Mouse (Mus musculus) liver, embryonic 16.5 days (tissue): ENCODE measurements around the gene Plxnc1. TPM values are rescaled to one million over a fixed set of nuclear protein-coding genes. Genes with fewer than 3 reads are reported as not detected.

Source experiments
- ATAC-seq: fragments of 200-750 bp; cut with Nextera tagmentation; 2 replicates; pipeline ENCODE4 v1.8.0; 2017; ENCODE audit warnings: low read depth, mild to moderate bottlenecking, moderate number of reproducible peaks, moderate library complexity
- H3K27ac ChIP-seq: fragments of 300-500 bp; sonication (generic); 2 replicates; pipeline ENCODE4 v1.5.1; 2014; ENCODE audit warnings: mild to moderate bottlenecking, low read length
- H3K27me3 ChIP-seq: fragments of 300-500 bp; sonication (generic); 2 replicates; pipeline ENCODE4 v1.6.1; 2014; ENCODE audit warnings: low read depth, low read length, mixed read lengths; ENCODE audit not compliant: control insufficient read depth, insufficient read depth
- H3K36me3 ChIP-seq: fragments of 300-500 bp; sonication (generic); 2 replicates; pipeline ENCODE4 v1.6.1; 2014; ENCODE audit warnings: mild to moderate bottlenecking; ENCODE audit not compliant: control insufficient read depth, insufficient read depth
- H3K4me1 ChIP-seq: fragments of 300-500 bp; sonication (generic); 2 replicates; pipeline ENCODE4 v1.6.1; 2014; ENCODE audit warnings: low read depth, low read length, mixed read lengths; ENCODE audit not compliant: control insufficient read depth
- H3K4me2 ChIP-seq: fragments of 300-500 bp; sonication (generic); 2 replicates; pipeline ENCODE4 v1.6.1; 2014; ENCODE audit warnings: low read depth, low read length, mixed read lengths
- H3K4me3 ChIP-seq: fragments of 300-500 bp; sonication (generic); 2 replicates; pipeline ENCODE4 v1.5.1; 2014; ENCODE audit warnings: low read depth, mild to moderate bottlenecking, low read length
- H3K9ac ChIP-seq: fragments of 300-500 bp; sonication (generic); 2 replicates; pipeline ENCODE4 v1.6.1; 2014; ENCODE audit warnings: low read depth, low read length
- H3K9me3 ChIP-seq: fragments of 300-500 bp; sonication (generic); replicated peaks from 2 replicates; pipeline ENCODE4 v1.6.1; 2016; ENCODE audit warnings: low read length; ENCODE audit not compliant: control insufficient read depth
- WGBS: fragments of 180-500 bp; shearing (Covaris S2); extraction: QIAGEN DNeasy Blood & Tissue Kit; methylation state at CpG from one replicate; pipeline ENCODE4 v1.1.7; 2014; ENCODE audit not compliant: insufficient replicate concordance; 5-methylcytosine and 5-hydroxymethylcytosine counted together
- polyA plus RNA-seq: library from polyadenylated mRNA; unstranded; fragments of >200 nt; fragmentation: Nextera tagmentation; extraction: Ambion mirVana; gene quantifications from 2 replicates; pipeline ENCODE4 v1.2.1, GENCODE M21; 2015

The Plxnc1 gene
- polyA plus RNA-seq, 1 experiment from 2014 or later, result 1.5 TPM

DNA sequence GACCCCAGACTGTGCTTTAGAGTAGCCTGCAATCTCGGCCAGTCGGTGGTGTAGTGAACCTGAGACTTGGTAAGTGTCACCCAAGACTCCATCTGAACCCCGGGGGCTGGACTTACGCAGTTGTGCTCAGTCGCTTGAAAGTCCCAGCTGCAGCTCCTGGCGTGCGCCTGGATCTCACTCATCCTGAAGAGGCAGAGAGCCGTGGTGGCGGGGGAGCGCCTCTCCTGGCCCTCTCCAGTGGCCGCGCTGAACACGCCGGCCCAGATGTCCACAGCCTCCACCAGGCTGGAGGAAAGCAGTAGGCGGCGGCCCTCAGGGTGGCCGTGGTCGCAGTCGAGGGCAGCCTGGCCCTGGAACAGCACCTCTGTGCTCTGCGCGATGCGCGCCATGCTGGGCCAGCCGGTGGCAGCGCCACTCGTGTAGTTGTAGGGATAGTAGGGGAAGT, 1.2 kb downstream of the Plxnc1 start:
- Histone ChIP-seq H3K4me2 (peak overlapping the region; percentile 93), H3K4me1 (peaks cover 46% of the 10 kb centered on the region), H3K9me3 (no peaks in the 10 kb centered on the region), H3K27ac (peak overlapping the region; percentile 35; the same call in 1 of the 2 replicates), H3K4me3 (peak overlapping the region; percentile 75), H3K27me3 (peaks cover 68% of the 10 kb centered on the region), H3K36me3 (no peaks in the 10 kb centered on the region), H3K9ac (peak overlapping the region; percentile 60)
- under 1% methylated on average over 26 of the region's 26 CpGs for WGBS
- ATAC-seq, result peak; percentile 20

DNA sequence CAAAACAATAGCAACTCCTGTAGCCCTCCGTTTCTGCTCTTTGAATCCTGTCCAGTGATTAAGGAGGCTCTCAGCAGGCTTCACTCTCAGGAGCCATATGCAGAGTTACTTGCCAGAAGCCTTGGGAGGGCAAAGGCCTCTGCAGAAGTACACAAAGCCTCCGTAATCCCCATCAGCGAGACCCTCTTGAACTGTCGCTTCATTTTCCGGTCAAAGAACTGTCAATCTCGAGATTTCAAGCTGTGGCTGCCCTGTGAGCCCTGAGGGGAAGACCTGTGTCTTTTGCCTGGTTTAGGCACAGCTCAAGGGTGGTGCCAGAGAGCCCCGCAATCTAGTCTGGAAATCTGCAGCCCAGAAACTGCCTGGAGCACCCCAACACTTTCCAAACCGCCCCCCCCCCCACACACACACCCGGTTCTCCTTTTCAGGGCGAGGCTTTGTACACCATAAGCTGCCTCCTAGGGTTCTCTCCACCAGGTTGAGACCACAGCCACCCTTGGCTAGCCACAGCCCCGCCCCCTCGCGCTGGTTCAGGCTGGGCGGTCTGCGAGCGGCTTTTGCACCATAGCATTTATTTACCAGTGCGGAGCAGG, 2.1 kb downstream of the Plxnc1 start:
- no peak; the same call in 1 of the 2 replicates for ATAC-seq
- Histone ChIP-seq H3K4me1 (peaks cover 53% of the 10 kb centered on the region), H3K9ac (peak overlapping the region; percentile 60)

DNA sequence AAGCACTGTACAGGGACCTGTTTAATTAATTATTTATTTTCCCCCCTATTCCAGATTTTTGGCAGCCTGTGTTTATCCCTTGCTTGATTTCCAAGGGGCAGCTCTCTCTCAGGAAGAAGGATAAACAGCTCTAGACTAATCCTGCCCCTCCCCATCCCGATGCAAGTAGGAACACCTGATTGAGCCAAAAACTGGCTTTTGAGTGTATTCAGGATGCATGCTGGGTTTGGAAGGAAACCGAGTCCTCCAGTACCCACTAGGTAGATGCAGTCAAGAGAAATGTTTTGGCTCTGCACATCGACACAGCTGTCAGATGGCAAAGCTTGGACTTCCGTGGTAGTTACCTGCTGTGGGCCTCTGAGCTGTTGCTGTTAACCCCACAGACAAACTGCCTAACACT, 3.1 kb downstream of the Plxnc1 start:
- WGBS, result 27% methylated on average over 4 of the region's 4 CpGs
- H3K27me3 ChIP-seq, result peaks cover 58% of the 10 kb centered on the region
- no peak for ATAC-seq
- H3K9me3 ChIP-seq, result no peaks in the 10 kb centered on the region
- peak overlapping the region; percentile 93; the same call in 1 of the 2 replicates for H3K4me2 ChIP-seq
- H3K27ac ChIP-seq, result no peak overlapping the region
- H3K36me3 ChIP-seq, result no peaks in the 10 kb centered on the region
- no peak overlapping the region for H3K9ac ChIP-seq
- peaks cover 53% of the 10 kb centered on the region for H3K4me1 ChIP-seq
- H3K4me3 ChIP-seq, result no peak overlapping the region

More for the DNA sequence above, 2.1 kb downstream of the Plxnc1 start:
- Histone ChIP-seq H3K4me3 (peak overlapping the region; percentile 75), H3K4me2 (peak overlapping the region; percentile 93), H3K27me3 (peaks cover 67% of the 10 kb centered on the region), H3K9me3 (no peaks in the 10 kb centered on the region), H3K36me3 (no peaks in the 10 kb centered on the region), H3K27ac (0 out of 2 replicates have a peak overlapping the region, but pooled peaks have one; percentile 20)
- 1% methylated on average over 17 of the region's 17 CpGs for WGBS

DNA sequence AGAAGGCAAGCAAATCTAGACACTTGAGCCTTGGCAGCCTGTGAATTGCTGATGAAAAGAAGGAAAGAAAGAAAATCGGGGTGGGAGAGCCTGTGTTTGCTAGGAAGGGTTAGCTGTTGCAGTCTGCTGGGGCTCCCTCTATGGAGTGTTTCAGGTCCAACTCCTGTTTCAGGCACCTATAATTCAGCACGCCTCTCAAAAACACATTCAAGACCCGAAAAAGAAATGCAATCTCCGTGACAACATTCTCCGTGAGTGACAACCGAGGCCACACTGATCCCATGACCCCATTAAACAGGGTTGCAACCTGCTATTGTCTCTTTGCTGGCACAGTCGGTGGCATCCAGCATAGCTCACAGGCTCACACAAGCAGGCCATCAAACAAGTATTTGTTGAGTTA, 3.8 kb downstream of the Plxnc1 start:
- no peaks in the 10 kb centered on the region for H3K36me3 ChIP-seq
- no peak for ATAC-seq
- no peak overlapping the region for H3K4me2 ChIP-seq
- no peaks in the 10 kb centered on the region for H3K9me3 ChIP-seq
- no peak overlapping the region for H3K4me3 ChIP-seq
- H3K27ac ChIP-seq, result no peak overlapping the region
- WGBS, result 46% methylated on average over 7 of the region's 7 CpGs
- H3K27me3 ChIP-seq, result peaks cover 51% of the 10 kb centered on the region
- peaks cover 53% of the 10 kb centered on the region for H3K4me1 ChIP-seq
- no peak overlapping the region for H3K9ac ChIP-seq

DNA sequence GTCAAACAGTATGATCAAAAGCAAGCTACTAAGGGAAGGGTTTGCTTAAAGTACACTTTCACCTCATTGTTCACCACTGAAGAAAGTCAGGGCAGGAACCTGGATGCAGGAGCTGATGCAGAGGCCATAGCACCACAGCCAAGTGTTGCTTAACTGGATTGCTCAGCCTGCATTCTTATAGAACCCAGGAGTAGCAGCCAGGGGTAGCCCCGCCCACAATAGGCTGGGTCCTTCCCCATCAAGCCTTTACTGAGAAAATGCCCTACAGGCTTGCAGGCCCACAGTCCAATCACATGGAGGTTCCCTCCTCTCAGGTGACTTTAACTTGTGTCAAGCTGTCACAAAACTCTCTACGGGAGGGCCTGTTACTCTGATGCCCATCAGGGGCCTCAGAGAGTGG, 4.6 kb downstream of the Plxnc1 start:
- H3K27ac ChIP-seq, result no peak overlapping the region
- H3K9ac ChIP-seq, result no peak overlapping the region
- H3K36me3 ChIP-seq, result no peaks in the 10 kb centered on the region
- H3K4me2 ChIP-seq, result no peak overlapping the region
- no peak overlapping the region for H3K4me3 ChIP-seq
- ATAC-seq, result no peak
- WGBS, result 23% methylated on average over 2 of the region's 2 CpGs
- peaks cover 54% of the 10 kb centered on the region for H3K4me1 ChIP-seq
- no peaks in the 10 kb centered on the region for H3K9me3 ChIP-seq
- H3K27me3 ChIP-seq, result peaks cover 43% of the 10 kb centered on the region

DNA sequence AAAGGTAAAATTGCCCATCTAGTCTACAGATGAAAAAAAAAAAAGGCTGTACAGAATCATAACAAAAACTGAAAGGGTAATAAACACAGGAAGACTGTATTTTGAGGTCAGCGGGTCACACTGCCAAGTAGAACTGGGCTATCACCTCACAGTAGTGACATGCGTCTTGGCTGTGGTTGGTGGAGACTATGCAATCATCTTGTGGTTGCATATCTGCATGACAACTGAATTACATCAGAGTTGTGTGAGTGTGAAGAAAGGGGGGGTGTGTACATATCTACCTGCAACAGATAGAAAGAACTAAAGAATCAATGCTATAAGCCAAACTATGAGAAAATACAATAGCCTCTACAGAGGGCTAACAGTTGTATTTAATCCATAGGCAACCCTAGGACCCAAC, 5.7 kb downstream of the Plxnc1 start:
- no peak overlapping the region for H3K4me3 ChIP-seq
- H3K9me3 ChIP-seq, result no peaks in the 10 kb centered on the region
- no peak overlapping the region for H3K9ac ChIP-seq
- peaks cover 54% of the 10 kb centered on the region for H3K4me1 ChIP-seq
- H3K4me2 ChIP-seq, result no peak overlapping the region
- no peaks in the 10 kb centered on the region for H3K36me3 ChIP-seq
- WGBS, result 28% methylated on average over 2 of the region's 2 CpGs
- H3K27me3 ChIP-seq, result peaks cover 32% of the 10 kb centered on the region
- no peak overlapping the region for H3K27ac ChIP-seq
- ATAC-seq, result peak; percentile 30; the same call in 1 of the 2 replicates

DNA sequence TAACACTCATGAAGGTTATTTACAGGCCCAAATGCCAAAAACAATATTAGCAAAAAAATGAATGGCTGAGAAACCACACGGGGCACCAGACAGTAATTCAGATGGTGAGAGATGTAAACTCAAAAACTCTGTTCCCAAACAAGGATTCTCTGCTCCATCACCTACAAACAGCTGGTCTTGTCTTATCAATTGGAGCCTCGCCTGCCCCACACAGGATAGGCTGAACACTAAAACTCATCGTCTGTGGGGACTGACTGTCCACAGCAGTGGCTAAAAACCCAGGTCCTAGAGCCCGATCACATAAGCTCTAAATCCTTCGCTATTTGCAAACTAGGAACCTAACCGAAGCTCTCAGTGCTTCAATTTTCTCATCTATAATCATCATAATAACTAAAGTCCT, 6.3 kb downstream of the Plxnc1 start:
- peaks cover 53% of the 10 kb centered on the region for H3K4me1 ChIP-seq
- no peak overlapping the region for H3K9ac ChIP-seq
- H3K27me3 ChIP-seq, result peaks cover 26% of the 10 kb centered on the region
- H3K36me3 ChIP-seq, result no peaks in the 10 kb centered on the region
- no peak overlapping the region for H3K4me3 ChIP-seq
- H3K4me2 ChIP-seq, result no peak overlapping the region
- WGBS, result 49% methylated on average over 6 of the region's 6 CpGs
- no peaks in the 10 kb centered on the region for H3K9me3 ChIP-seq
- H3K27ac ChIP-seq, result peak overlapping the region; percentile 11; the same call in 1 of the 2 replicates
- peak; percentile 65 for ATAC-seq

DNA sequence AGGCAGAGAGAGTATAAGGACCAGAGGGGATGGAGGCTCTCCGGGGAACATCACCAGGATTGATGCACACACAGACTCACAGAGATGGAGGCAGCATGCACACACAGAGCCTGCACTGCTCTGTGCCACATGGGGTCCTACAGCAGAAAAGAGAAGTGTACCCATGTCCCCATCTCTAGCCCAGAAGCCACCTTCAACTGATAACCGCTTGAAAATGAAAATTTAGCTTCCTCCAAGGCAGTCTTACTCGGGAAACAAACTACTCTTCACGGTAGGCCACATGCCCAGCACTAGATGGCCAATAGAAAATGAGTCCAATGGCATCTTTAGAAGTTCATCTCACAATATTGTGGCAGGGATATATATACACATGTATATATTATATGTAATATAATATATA, 9.4 kb downstream of the Plxnc1 start:
- no peak for ATAC-seq
- H3K4me1 ChIP-seq, result peaks cover 61% of the 10 kb centered on the region
- H3K4me3 ChIP-seq, result no peak overlapping the region
- no peaks in the 10 kb centered on the region for H3K9me3 ChIP-seq
- H3K27me3 ChIP-seq, result no peaks in the 10 kb centered on the region
- WGBS, result 31% methylated on average over 4 of the region's 4 CpGs
- no peaks in the 10 kb centered on the region for H3K36me3 ChIP-seq
- H3K9ac ChIP-seq, result no peak overlapping the region
- H3K27ac ChIP-seq, result 0 out of 2 replicates have a peak overlapping the region, but pooled peaks have one; percentile 7
- no peak overlapping the region for H3K4me2 ChIP-seq

DNA sequence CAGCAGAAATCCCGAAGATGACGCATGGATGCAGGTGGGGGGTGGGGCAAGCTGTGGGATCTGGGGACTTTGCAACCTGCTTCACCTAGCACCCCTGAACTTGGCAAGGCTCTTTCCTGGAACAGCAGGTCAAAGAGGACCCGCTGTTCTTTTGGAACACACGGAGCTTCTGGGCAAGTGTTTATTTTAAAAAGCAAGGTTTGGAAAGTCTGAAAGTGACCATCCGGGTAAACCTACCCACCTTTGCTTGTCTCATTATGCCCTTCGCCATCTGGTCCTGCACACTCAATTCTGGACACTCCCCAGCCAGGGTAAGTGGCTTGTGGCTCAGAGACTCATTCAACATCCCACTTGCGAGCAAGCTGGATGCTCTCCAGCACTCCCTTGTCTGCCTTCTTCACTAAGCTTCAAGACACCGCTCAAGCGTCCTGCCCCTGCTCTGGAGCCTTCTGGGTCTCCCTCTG, 10.5 kb downstream of the Plxnc1 start:
- no peaks in the 10 kb centered on the region for H3K27me3 ChIP-seq
- H3K9me3 ChIP-seq, result no peaks in the 10 kb centered on the region
- ATAC-seq, result no peak
- H3K4me2 ChIP-seq, result no peak overlapping the region
- WGBS, result 75% methylated on average over 9 of the region's 9 CpGs
- H3K4me1 ChIP-seq, result peaks cover 60% of the 10 kb centered on the region
- no peaks in the 10 kb centered on the region for H3K36me3 ChIP-seq
- no peak overlapping the region for H3K9ac ChIP-seq
- no peak overlapping the region for H3K4me3 ChIP-seq
- no peak overlapping the region for H3K27ac ChIP-seq
